Mouse (Mus musculus) ES-Bruce4 (cell line): ENCODE measurements around the gene Fanci. TPM values are rescaled to one million over a fixed set of nuclear protein-coding genes. Genes with fewer than 3 reads are reported as not detected.

Experiments used
- H3K27ac ChIP-seq: 2 replicates; pipeline ENCODE4 v1.5.1; 2012; ENCODE audit warnings: low read length, inconsistent platforms; ENCODE audit not compliant: insufficient read depth
- H3K27me3 ChIP-seq: 2 replicates; pipeline ENCODE4 v1.6.1; 2012; ENCODE audit warnings: mild to moderate bottlenecking, low read length, inconsistent platforms; ENCODE audit not compliant: control insufficient read depth, poor library complexity, insufficient read depth, severe bottlenecking
- H3K36me3 ChIP-seq: 2 replicates; pipeline ENCODE4 v1.6.1; 2012; ENCODE audit warnings: inconsistent platforms, mild to moderate bottlenecking, low read length, moderate library complexity; ENCODE audit not compliant: control insufficient read depth, poor library complexity, insufficient read depth, severe bottlenecking
- H3K4me1 ChIP-seq: one replicate; pipeline ENCODE4 v1.8.1; 2011; ENCODE audit warnings: low read length; ENCODE audit not compliant: control insufficient read depth, insufficient read depth
- H3K4me3 ChIP-seq: 2 replicates; pipeline ENCODE4 v1.5.1; 2011; ENCODE audit warnings: low read depth, mild to moderate bottlenecking, low read length
- H3K9ac ChIP-seq: 2 replicates; pipeline ENCODE4 v1.6.1; 2012; ENCODE audit warnings: low read depth, mild to moderate bottlenecking, inconsistent platforms; ENCODE audit not compliant: poor library complexity, severe bottlenecking
- H3K9me3 ChIP-seq: replicated peaks from 2 replicates; pipeline ENCODE4 v1.6.1; 2012; ENCODE audit warnings: mild to moderate bottlenecking, low read length, inconsistent platforms; ENCODE audit not compliant: control insufficient read depth, poor library complexity, insufficient read depth, severe bottlenecking
- CTCF ChIP-seq: IDR thresholded peaks from one replicate; pipeline ENCODE4 v1.8.1; 2011; ENCODE audit warnings: low read depth, low read length
- EP300 ChIP-seq: IDR thresholded peaks from 2 replicates; pipeline ENCODE4 v1.6.1; 2011; ENCODE audit warnings: low read depth, low read length; ENCODE audit not compliant: insufficient read depth
- POLR2A ChIP-seq: IDR thresholded peaks from one replicate; pipeline ENCODE4 v1.8.1; 2011; ENCODE audit warnings: low read length; ENCODE audit not compliant: insufficient read depth
- polyA plus RNA-seq: library from polyadenylated mRNA; stranded (reverse); fragments of >200 nt; gene quantifications from 2 replicates; pipeline ENCODE4 v1.2.4, GENCODE M21; 2011; ENCODE audit warnings: low read depth; ENCODE audit not compliant: missing spikeins, insufficient read depth, insufficient read length

The Fanci gene
- polyA plus RNA-seq, 1 experiment, result 45.2 TPM

DNA sequence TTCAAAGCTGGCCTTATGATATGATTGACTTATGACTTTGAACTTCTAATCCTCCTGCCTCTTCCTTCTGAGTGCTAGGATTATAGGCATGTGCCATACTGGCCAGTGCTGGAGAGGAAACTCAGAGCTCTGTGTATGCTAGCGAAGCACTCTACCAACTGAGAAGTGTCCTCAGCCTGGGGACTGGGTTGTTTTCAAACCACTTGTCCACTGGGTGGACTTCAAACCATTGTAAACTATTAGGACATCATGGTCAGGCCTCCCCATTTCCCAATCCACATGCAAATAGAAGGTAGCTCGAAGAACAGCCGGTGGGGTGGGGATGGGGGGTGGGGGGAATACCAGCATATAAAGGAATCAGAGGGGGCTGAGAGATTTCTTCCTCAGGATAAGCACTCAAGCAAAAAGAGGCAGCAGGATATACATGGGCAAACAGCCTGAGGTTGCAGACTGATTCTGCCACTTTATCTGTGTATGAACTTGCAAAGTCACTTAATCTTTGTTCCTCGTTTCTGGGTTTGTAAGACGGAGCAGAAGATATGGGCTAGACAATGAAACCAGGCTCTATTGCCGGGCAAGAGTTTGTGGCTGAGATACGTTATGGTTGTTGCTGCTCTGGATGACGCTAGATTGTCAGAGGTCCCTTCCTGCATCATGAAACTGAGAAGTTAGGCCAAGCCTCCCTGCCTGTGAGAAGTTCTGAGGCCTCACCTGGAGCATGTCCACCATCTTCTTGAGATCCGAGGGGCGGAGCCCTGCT, 15.0 kb upstream of the Fanci start:
- Histone ChIP-seq H3K27me3 (no peaks in the 10 kb centered on the region), H3K4me3 (no peak overlapping the region), H3K36me3 (no peaks in the 10 kb centered on the region), H3K9ac (no peak overlapping the region), H3K27ac (no peak overlapping the region), H3K4me1 (peaks cover 4% of the 10 kb centered on the region), H3K9me3 (no peaks in the 10 kb centered on the region)
- TF ChIP-seq EP300 (no peak), CTCF (no peak), POLR2A (no peak)

DNA sequence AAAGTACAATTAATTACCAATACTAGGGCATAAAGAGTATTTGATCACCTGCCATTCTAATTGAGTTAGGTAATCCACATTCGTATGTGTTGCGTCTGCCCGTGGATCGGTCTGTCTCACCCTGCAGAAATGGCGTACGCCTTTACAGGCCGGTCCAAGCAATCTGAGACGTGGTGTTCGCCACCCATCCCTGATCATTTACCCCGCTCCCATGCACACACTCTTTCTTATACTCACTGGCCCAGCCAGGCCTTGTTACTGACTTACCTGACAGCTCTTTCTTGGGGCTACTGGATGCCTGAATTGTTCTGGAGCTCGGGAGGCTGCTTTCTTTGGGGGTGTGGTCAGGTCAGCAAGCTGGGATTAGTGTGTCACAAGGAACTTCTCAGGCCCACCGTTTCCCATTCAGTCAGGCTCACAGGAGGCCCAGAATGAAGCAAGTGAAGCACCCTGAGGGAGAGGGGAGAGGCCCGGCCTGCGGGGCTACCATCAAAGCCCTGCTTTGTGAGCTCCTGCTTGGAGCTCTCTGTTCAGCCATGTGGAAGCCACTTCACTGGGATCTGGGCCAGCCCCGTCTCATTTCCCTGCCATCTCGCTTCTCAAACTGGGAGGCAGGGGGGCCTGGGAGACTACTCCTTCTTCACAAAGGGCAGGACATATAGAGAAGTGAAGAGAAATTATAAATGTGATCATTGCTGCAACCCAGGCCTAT, 5.2 kb upstream of the Fanci start, which contains the start of gene Rlbp1:
Rlbp1 (minus strand) TSS at position 627 of the 712 bp plus-strand sequence.
- peak within 1 kb of the TSS; percentile 90 for H3K27ac ChIP-seq

GRCm38 (mm10) chr7:79387140-79387539, 4.6 kb upstream of the Fanci start:
- Histone ChIP-seq H3K4me3 (peak overlapping the region; percentile 46), H3K36me3 (no peaks in the 10 kb centered on the region), H3K4me1 (no peaks in the 10 kb centered on the region), H3K27ac (peak overlapping the region; percentile 90), H3K9me3 (no peaks in the 10 kb centered on the region), H3K9ac (peak overlapping the region; percentile 62), H3K27me3 (no peaks in the 10 kb centered on the region)
- TF ChIP-seq EP300 (no peak), POLR2A (no peak), CTCF (no peak)

More for the DNA sequence above, 5.2 kb upstream of the Fanci start, which contains the start of gene Rlbp1:
- no peaks in the 10 kb centered on the region for H3K9me3 ChIP-seq
- H3K4me3 ChIP-seq, result peak within 1 kb of the TSS; percentile 70
- H3K9ac ChIP-seq, result peak within 1 kb of the TSS; percentile 62
- no peaks in the 10 kb centered on the region for H3K4me1 ChIP-seq
- no peaks in the 10 kb centered on the region for H3K27me3 ChIP-seq
- H3K36me3 ChIP-seq, result no peaks in the 10 kb centered on the region
- no peak for TF ChIP-seq CTCF
- TF ChIP-seq EP300, result no peak
- no peak for TF ChIP-seq POLR2A

GRCm38 (mm10) chr7:79387991-79388390, 3.7 kb upstream of the Fanci start:
- H3K27ac ChIP-seq, result peak overlapping the region; percentile 90
- no peaks in the 10 kb centered on the region for H3K4me1 ChIP-seq
- peak overlapping the region; percentile 62 for H3K9ac ChIP-seq
- TF ChIP-seq POLR2A (peak; percentile 49), EP300 (no peak; the same call in 1 of the 2 replicates)
- no peaks in the 10 kb centered on the region for H3K9me3 ChIP-seq
- H3K4me3 ChIP-seq, result peak overlapping the region; percentile 81
- H3K27me3 ChIP-seq, result no peaks in the 10 kb centered on the region
- H3K36me3 ChIP-seq, result no peaks in the 10 kb centered on the region

DNA sequence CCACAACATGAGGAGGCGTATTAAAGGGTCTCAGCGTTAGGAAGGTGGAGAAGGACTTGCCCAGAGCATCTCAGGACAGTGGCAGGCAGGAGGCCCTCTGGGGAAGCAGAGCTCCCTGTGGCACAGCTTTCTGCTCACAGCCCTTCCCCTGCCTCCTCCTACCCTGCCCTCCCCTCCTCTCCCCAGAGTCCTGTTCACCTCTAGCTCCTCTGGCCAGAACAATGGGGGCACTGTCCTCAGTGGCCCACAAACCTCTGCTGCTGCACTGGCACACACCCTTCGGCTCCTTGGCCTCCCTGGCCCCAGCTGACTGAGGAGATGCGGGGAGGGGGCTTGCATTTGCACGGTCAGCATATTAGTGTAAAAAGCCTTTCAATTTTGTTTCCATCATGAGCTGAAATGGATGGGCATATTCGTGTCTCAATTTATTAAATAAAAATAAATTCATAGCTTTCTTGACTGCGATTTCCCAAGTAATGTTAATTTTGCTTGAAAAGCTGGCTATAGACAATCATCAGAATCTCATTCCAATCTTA, 3.0 kb upstream of the Fanci start:
- H3K9ac ChIP-seq, result peak overlapping the region; percentile 62
- H3K4me3 ChIP-seq, result no peak overlapping the region; the same call in 1 of the 2 replicates
- no peaks in the 10 kb centered on the region for H3K36me3 ChIP-seq
- no peaks in the 10 kb centered on the region for H3K27me3 ChIP-seq
- no peaks in the 10 kb centered on the region for H3K9me3 ChIP-seq
- TF ChIP-seq POLR2A, result no peak
- no peak for TF ChIP-seq EP300
- H3K27ac ChIP-seq, result peak overlapping the region; percentile 83
- H3K4me1 ChIP-seq, result no peaks in the 10 kb centered on the region

DNA sequence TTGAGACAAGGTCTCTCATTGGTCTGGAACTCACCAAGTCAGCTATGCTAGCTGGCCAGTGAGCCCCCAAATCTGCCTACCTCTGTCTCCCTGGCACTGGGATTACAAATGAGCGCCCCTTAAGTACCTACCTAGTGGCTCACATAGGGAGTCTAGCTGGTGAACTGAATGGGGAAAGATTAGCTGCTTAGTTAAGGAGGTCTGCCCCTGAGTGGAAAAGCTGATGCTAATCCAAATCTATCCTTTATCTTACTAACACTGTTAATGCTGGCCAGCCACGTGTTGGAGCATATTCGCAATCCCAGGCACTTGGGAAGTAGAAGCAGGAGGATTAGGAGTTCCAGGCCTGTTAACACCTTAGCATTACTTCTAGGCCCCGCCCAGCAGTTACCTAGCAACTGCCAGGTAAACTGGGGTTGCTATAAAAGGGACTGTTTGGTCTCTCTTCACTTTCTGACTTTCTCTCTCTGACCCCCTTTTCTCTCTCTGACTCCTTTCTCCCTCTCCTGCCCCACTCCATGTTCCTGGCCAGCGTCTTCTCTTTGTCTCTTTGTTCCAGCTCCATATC, 1.5 kb upstream of the Fanci start:
- no peaks in the 10 kb centered on the region for H3K36me3 ChIP-seq
- no peaks in the 10 kb centered on the region for H3K27me3 ChIP-seq
- H3K4me1 ChIP-seq, result no peaks in the 10 kb centered on the region
- no peak overlapping the region for H3K4me3 ChIP-seq
- no peaks in the 10 kb centered on the region for H3K9me3 ChIP-seq
- peak overlapping the region; percentile 61 for H3K27ac ChIP-seq
- no peak for TF ChIP-seq EP300
- H3K9ac ChIP-seq, result peak overlapping the region; percentile 11; the same call in 1 of the 2 replicates
